Mouse (Mus musculus) C3H10T1/2 (cell line): ENCODE measurements around the gene Ankrd9. TPM values are rescaled to one million over a fixed set of nuclear protein-coding genes. Genes with fewer than 3 reads are reported as not detected.

ENCODE experiments used
- polyA plus RNA-seq, 2 experiments: library from polyadenylated mRNA; unstranded; fragments of >200 nt; fragmentation: generic; extraction: Trizol; gene quantifications; one replicate each; pipeline ENCODE4 v1.2.1; 2012; ENCODE audit warnings: missing spikeins in 2 of 2

The Ankrd9 gene
- 10 to 100 TPM; 11.3 to 12.7 TPM for polyA plus RNA-seq

GRCm38 (mm10) chr12:110978607-110979406 lies at the start of gene Ankrd9:
Gene Ankrd9 (minus strand): TSS chr12:110979040.

Other genes starting within 250 kb of the Ankrd9 start
- 10 to 100 TPM in 1 of 2 experiments, under 1 TPM in 1; 0.98 to 11.8 TPM for gene Wdr20, start 241.1 kb downstream of the Ankrd9 start, polyA plus RNA-seq
- gene Mok, start 138.1 kb downstream of the Ankrd9 start, polyA plus RNA-seq, result 1 to 10 TPM; 2.0 to 5.1 TPM
- gene Zfp839, start 128.8 kb downstream of the Ankrd9 start, polyA plus RNA-seq, result 1 to 10 TPM in 1 of 2 experiments, under 1 TPM in 1; 0.48 to 4.0 TPM
- gene Cinp, start 89.9 kb downstream of the Ankrd9 start, polyA plus RNA-seq, result 10 to 100 TPM; 39.8 to 40.9 TPM
- 1 to 10 TPM in 1 of 2 experiments, under 1 TPM in 1; 0.44 to 3.1 TPM for gene Tecpr2, start 89.8 kb downstream of the Ankrd9 start, polyA plus RNA-seq
- gene Rcor1, start 60.3 kb upstream of the Ankrd9 start, polyA plus RNA-seq, result 1 to 10 TPM in 1 of 2 experiments, under 1 TPM in 1; 0.51 to 8.3 TPM
- 10 to 100 TPM in 1 of 2 experiments, 1 to 10 TPM in 1; 2.0 to 10.1 TPM for gene Traf3, start 187.3 kb upstream of the Ankrd9 start, polyA plus RNA-seq
- gene 4930595D18Rik, start 205.5 kb upstream of the Ankrd9 start, polyA plus RNA-seq, result not detected